Mouse (Mus musculus) forebrain, embryonic 13.5 days (tissue): Measurements from ENCODE around the gene Gm45717. TPM values are rescaled to one million over a fixed set of nuclear protein-coding genes. Genes with fewer than 3 reads are reported as not detected.
"Not testable (repeated sequence)": the region's sequence is repeated elsewhere in the genome, so short reads cannot be mapped to it uniquely, and the experiment has no call there.

Experiments
- ATAC-seq: fragments of 200-750 bp; cut with Nextera tagmentation; 2 replicates; pipeline ENCODE4 v1.8.0; 2017
- H3K27ac ChIP-seq: fragments of 300-500 bp; sonication (generic); 2 replicates; pipeline ENCODE4 v1.5.1; 2015; ENCODE audit warnings: inconsistent platforms, mild to moderate bottlenecking, moderate library complexity
- H3K27me3 ChIP-seq: fragments of 300-500 bp; sonication (generic); 2 replicates; pipeline ENCODE4 v1.6.1; 2015; ENCODE audit warnings: mild to moderate bottlenecking, inconsistent platforms
- H3K36me3 ChIP-seq: fragments of 300-500 bp; sonication (generic); 2 replicates; pipeline ENCODE4 v1.6.1; 2015; ENCODE audit warnings: mild to moderate bottlenecking, inconsistent platforms; ENCODE audit not compliant: poor library complexity, severe bottlenecking
- H3K4me1 ChIP-seq: fragments of 300-500 bp; sonication (generic); 2 replicates; pipeline ENCODE4 v1.6.1; 2015; ENCODE audit warnings: inconsistent platforms
- H3K4me2 ChIP-seq: fragments of 300-500 bp; sonication (generic); 2 replicates; pipeline ENCODE4 v1.6.1; 2015; ENCODE audit warnings: inconsistent platforms, mild to moderate bottlenecking, moderate library complexity
- H3K4me3 ChIP-seq: fragments of 300-500 bp; sonication (generic); 2 replicates; pipeline ENCODE4 v1.5.1; 2015; ENCODE audit warnings: mild to moderate bottlenecking, inconsistent platforms
- H3K9ac ChIP-seq: fragments of 300-500 bp; sonication (generic); 2 replicates; pipeline ENCODE4 v1.6.1; 2015; ENCODE audit warnings: mild to moderate bottlenecking, inconsistent platforms
- H3K9me3 ChIP-seq: fragments of 300-500 bp; sonication (generic); replicated peaks from 2 replicates; pipeline ENCODE4 v1.6.1; 2016; ENCODE audit warnings: inconsistent platforms
- WGBS: fragments of 180-500 bp; shearing (Covaris S2); methylation state at CpG from one replicate; pipeline ENCODE4 v1.1.7; 2015; 5-methylcytosine and 5-hydroxymethylcytosine counted together
- polyA plus RNA-seq: library from polyadenylated mRNA; unstranded; fragments of >200 nt; fragmentation: Nextera tagmentation; extraction: Ambion mirVana; gene quantifications from 2 replicates; pipeline ENCODE4 v1.2.1, GENCODE M21; 2015

Gm45717 gene
- polyA plus RNA-seq, 1 experiment from 2014 or later = not detected

GRCm38 (mm10) chr7:140982971-140983370 is 27.2 kb upstream of the Gm45717 start:
- Histone ChIP-seq H3K4me1 (no peaks in the 10 kb centered on the region), H3K27me3 (no peaks in the 10 kb centered on the region), H3K36me3 (no peaks in the 10 kb centered on the region), H3K4me3 (no peak overlapping the region), H3K9ac (no peak overlapping the region), H3K9me3 (no peaks in the 10 kb centered on the region), H3K4me2 (no peak overlapping the region), H3K27ac (no peak overlapping the region)
- WGBS = 91% methylated on average over 7 of the region's 7 CpGs
- ATAC-seq = no peak

- WGBS = 95% methylated on average over 8 of the region's 8 CpGs
These were observed 26.0 kb upstream of the Gm45717 start for GRCm38 (mm10) chr7:140981704-140982103.

GRCm38 (mm10) chr7:140976720-140977119 is 21.0 kb upstream of the Gm45717 start:
- not testable (repeated sequence) for H3K4me2 ChIP-seq, ATAC-seq, H3K9me3 ChIP-seq, H3K9ac ChIP-seq, H3K4me1 ChIP-seq, H3K4me3 ChIP-seq, H3K27ac ChIP-seq, H3K36me3 ChIP-seq
- peaks cover 14% of the 10 kb centered on the region for H3K27me3 ChIP-seq
- WGBS = 94% methylated on average over 9 of the region's 9 CpGs

More at GRCm38 (mm10) chr7:140981704-140982103, 26.0 kb upstream of the Gm45717 start:
- Histone ChIP-seq H3K9me3 (no peaks in the 10 kb centered on the region), H3K4me2 (no peak overlapping the region), H3K27ac (no peak overlapping the region), H3K4me3 (no peak overlapping the region), H3K9ac (no peak overlapping the region), H3K4me1 (no peaks in the 10 kb centered on the region), H3K36me3 (no peaks in the 10 kb centered on the region), H3K27me3 (no peaks in the 10 kb centered on the region)
- no peak for ATAC-seq

DNA sequence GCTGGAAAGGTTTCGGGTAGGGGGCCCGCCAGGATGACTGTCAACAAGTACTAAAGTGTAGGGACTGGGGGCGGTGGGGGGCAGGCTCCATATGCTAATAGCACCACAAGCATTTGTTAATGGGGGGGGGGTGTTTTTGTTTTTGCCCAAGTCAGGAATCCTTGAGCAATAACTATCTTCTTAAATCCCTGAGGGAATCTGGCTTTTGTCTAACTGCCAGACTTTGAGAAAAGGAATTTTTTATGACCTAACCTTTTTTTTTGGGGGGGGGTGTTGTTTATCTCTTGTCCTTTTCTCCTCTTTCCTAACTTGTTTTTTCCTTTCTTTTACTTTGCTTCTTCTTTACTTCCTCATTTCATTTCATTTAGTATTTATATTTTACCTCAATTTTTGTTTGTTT is 19.7 kb upstream of the Gm45717 start:
- 13% methylated on average over 3 of the region's 3 CpGs for WGBS
- H3K27ac ChIP-seq = no peak overlapping the region
- ATAC-seq = no peak
- H3K9ac ChIP-seq = no peak overlapping the region
- no peaks in the 10 kb centered on the region for H3K36me3 ChIP-seq
- no peak overlapping the region for H3K4me2 ChIP-seq
- peaks cover 14% of the 10 kb centered on the region for H3K27me3 ChIP-seq
- H3K4me3 ChIP-seq = no peak overlapping the region
- H3K9me3 ChIP-seq = no peaks in the 10 kb centered on the region
- H3K4me1 ChIP-seq = peaks cover 6% of the 10 kb centered on the region; the same call in 1 of the 2 replicates

DNA sequence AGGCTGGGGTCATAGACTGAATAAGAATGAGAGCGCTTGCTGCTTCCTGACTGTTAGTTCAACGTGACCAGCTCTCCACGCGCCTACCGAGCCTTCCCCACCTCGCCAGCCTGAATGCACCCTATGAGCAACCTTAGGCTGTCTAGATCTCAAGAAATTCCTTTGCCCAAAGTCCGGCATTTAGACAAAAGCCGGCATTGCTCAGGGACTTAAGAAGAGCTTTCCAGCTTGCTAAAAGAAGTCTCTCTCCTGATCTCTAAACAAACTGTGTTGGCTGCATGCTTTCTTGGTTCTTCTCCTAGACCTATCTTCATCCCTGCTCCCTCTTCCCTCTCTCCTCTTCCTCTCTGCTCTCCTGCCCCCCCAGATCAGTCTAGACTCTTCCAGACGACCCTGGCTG is 19.2 kb upstream of the Gm45717 start:
- H3K4me1 ChIP-seq = peaks cover 6% of the 10 kb centered on the region; the same call in 1 of the 2 replicates
- no peak overlapping the region for H3K4me2 ChIP-seq
- no peak overlapping the region for H3K27ac ChIP-seq
- H3K9ac ChIP-seq = no peak overlapping the region
- WGBS = 8% methylated on average over 9 of the region's 9 CpGs
- no peaks in the 10 kb centered on the region for H3K9me3 ChIP-seq
- H3K27me3 ChIP-seq = peaks cover 18% of the 10 kb centered on the region
- H3K36me3 ChIP-seq = no peaks in the 10 kb centered on the region
- ATAC-seq = no peak
- no peak overlapping the region for H3K4me3 ChIP-seq

- no peaks in the 10 kb centered on the region for H3K9me3 ChIP-seq
- no peak overlapping the region for H3K4me3 ChIP-seq
- ATAC-seq = no peak
- 21% methylated on average over 14 of the region's 14 CpGs for WGBS
- peaks cover 6% of the 10 kb centered on the region; the same call in 1 of the 2 replicates for H3K4me1 ChIP-seq
- no peak overlapping the region for H3K4me2 ChIP-seq
- no peak overlapping the region for H3K27ac ChIP-seq
- H3K9ac ChIP-seq = no peak overlapping the region
- H3K27me3 ChIP-seq = peaks cover 22% of the 10 kb centered on the region
- H3K36me3 ChIP-seq = no peaks in the 10 kb centered on the region
These were observed 17.8 kb upstream of the Gm45717 start for GRCm38 (mm10) chr7:140973396-140974165.

DNA sequence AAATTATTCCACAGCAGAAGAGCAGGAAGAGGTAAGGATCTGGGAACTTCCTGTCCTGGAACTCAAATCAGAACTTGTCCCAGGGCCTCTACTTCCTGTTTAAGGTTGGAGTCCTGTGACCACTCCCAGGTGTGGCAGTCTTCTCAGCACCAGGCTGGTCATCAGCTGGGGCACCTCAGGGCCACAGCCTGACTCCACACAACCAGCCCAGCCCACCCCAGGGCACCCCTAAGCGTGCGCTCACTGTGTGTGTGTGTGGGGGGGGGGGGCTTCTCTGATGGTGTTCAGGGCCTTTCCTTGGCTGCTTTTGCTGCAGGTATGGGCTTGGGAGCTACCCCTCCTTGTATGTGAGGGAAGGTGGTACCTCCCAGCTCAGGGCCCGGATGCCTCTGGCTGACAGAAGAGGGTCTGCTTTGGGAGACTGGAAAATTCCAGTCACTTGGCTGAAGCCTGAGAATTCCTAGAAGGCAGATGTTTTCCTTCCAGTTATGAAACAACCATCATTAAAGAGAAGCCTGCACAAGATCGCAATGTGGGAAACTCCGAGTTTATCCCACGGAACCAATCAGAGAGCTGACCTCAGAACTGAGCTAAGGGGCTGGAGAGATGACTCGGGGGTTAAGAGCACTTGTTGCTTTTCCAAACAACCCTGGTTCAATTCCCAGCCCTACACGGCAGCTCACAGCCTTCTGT is 15.9 kb upstream of the Gm45717 start:
- ATAC-seq = no peak
- Histone ChIP-seq H3K4me2 (no peak overlapping the region), H3K36me3 (no peaks in the 10 kb centered on the region), H3K4me1 (peaks cover 14% of the 10 kb centered on the region; the same call in 1 of the 2 replicates), H3K4me3 (no peak overlapping the region), H3K27me3 (peaks cover 22% of the 10 kb centered on the region), H3K27ac (no peak overlapping the region), H3K9ac (no peak overlapping the region), H3K9me3 (no peaks in the 10 kb centered on the region)
- WGBS = 87% methylated on average over 8 of the region's 8 CpGs

- no peak for ATAC-seq
- Histone ChIP-seq H3K27me3 (peaks cover 22% of the 10 kb centered on the region), H3K4me3 (no peak overlapping the region), H3K36me3 (no peaks in the 10 kb centered on the region), H3K27ac (no peak overlapping the region), H3K9me3 (no peaks in the 10 kb centered on the region), H3K9ac (no peak overlapping the region), H3K4me1 (peaks cover 14% of the 10 kb centered on the region; the same call in 1 of the 2 replicates), H3K4me2 (no peak overlapping the region)
- WGBS = 56% methylated on average over 7 of the region's 7 CpGs
These were observed 15.2 kb upstream of the Gm45717 start for GRCm38 (mm10) chr7:140970931-140971330.

DNA sequence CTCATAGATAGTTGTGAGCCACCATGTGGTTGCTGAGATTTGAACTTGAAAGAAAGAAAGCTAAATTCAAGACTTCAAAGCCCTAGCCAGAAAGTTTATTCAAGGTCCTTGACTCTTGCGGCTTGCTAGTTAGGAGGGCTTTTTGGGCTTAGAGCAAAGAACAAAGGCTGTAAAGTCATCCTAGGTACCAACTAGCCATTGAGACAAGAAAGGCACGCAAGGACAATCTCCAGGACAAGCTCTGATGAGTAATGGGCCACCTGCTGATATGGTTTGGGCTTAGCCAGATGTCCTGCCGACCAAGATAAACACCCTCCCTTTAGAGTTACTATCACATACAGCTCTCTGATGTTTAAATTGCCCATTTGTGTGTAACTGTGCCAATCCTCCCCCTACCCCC is 13.0 kb upstream of the Gm45717 start:
- peaks cover 11% of the 10 kb centered on the region; the same call in 1 of the 2 replicates for H3K27me3 ChIP-seq
- not testable (repeated sequence) for H3K27ac ChIP-seq, H3K9me3 ChIP-seq, H3K9ac ChIP-seq, H3K4me3 ChIP-seq, ATAC-seq, H3K4me2 ChIP-seq, H3K36me3 ChIP-seq
- H3K4me1 ChIP-seq = peaks cover 12% of the 10 kb centered on the region; the same call in 1 of the 2 replicates
- 19% methylated on average over 3 of the region's 3 CpGs for WGBS

DNA sequence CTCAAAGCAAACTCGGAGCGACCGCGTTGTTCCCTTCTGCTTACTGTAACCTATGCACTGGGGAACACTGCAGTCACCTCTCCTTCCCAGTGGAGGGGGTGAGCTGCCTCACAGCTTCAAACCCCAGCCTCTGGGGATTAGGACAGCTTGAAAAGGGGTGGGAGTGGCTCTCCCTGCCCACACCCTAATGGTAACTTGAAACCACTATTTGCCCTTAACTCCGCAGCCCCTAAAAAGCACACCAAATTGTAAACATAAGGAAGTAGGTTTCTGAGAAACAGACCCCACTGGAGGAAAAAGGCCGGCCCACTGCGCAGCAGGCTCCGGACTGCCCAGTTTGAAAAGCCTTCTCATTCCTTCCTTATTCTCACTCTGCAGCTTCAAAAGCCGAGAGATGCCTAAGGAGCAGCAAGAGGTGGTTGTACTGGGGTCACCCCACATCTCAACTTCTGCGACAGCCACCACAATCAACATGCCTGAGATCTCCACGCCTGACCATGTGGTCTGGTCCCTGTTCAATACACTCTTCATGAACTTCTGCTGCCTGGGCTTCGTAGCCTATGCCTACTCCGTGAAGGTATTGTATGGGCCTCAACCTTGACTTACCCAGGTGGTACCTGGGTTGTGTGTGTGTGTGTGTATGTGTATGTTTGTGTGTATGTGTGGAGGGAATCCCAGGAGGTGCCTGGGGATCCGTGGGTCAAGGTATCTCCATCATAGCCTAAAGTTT is 12.3 kb upstream of the Gm45717 start:
- no peak overlapping the region for H3K27ac ChIP-seq
- peaks cover 8% of the 10 kb centered on the region; the same call in 1 of the 2 replicates for H3K4me1 ChIP-seq
- H3K4me2 ChIP-seq = no peak overlapping the region
- ATAC-seq = no peak
- no peak overlapping the region for H3K4me3 ChIP-seq
- no peak overlapping the region for H3K9ac ChIP-seq
- no peaks in the 10 kb centered on the region for H3K36me3 ChIP-seq
- peaks cover 7% of the 10 kb centered on the region; the same call in 1 of the 2 replicates for H3K27me3 ChIP-seq
- WGBS = 7% methylated on average over 14 of the region's 14 CpGs
- H3K9me3 ChIP-seq = no peaks in the 10 kb centered on the region

GRCm38 (mm10) chr7:140966921-140967320 is 11.2 kb upstream of the Gm45717 start, which contains the start of gene Ifitm1:
TSS of gene Ifitm1 (plus strand) at chr7:140967221.
- H3K9me3 ChIP-seq = no peaks in the 10 kb centered on the region
- no peak for ATAC-seq
- H3K4me3 ChIP-seq = no peak within 1 kb of the TSS
- no peak within 1 kb of the TSS for H3K9ac ChIP-seq
- no peaks in the 10 kb centered on the region for H3K36me3 ChIP-seq
- peaks cover 7% of the 10 kb centered on the region; the same call in 1 of the 2 replicates for H3K27me3 ChIP-seq
- no peak within 1 kb of the TSS for H3K4me2 ChIP-seq
- H3K27ac ChIP-seq = no peak within 1 kb of the TSS
- WGBS = 81% methylated on average over 4 of the region's 4 CpGs
- H3K4me1 ChIP-seq = peaks cover 11% of the 10 kb centered on the region; the same call in 1 of the 2 replicates

- H3K9ac ChIP-seq = no peak overlapping the region
- no peaks in the 10 kb centered on the region for H3K9me3 ChIP-seq
- H3K4me1 ChIP-seq = peaks cover 18% of the 10 kb centered on the region
- peaks cover 5% of the 10 kb centered on the region; the same call in 1 of the 2 replicates for H3K27me3 ChIP-seq
- H3K4me2 ChIP-seq = no peak overlapping the region
- no peak overlapping the region for H3K27ac ChIP-seq
- no peak for ATAC-seq
- 33% methylated on average over 2 of the region's 2 CpGs for WGBS
- no peaks in the 10 kb centered on the region for H3K36me3 ChIP-seq
- H3K4me3 ChIP-seq = no peak overlapping the region
These were observed 7.0 kb upstream of the Gm45717 start for GRCm38 (mm10) chr7:140962733-140963132.
